Comparison of ENCODE assay signal across 12 mouse cellular contexts in genomic region chr4:53111919-53112355, GRCm38 (mm10). TPM values are rescaled to one million over a fixed set of nuclear protein-coding genes. Genes with fewer than 3 reads are reported as not detected.
A peak's percentile ranks its signal among the peaks of the same experiment; 100 is the strongest.
DNase-seq lines count a peak whose midpoint lies in the region; ATAC-seq and TF ChIP-seq lines count a peak whose summit lies in the region.
"Had no signal": no experiment of that assay in that cellular context is flagged by ENCODE, and none has a peak within 500 bp of the region (broad histone marks: within the 10 kb centered on the region; RNA-seq: fewer than 3 reads in every experiment).

No protein-coding gene starts in this region.

- peaks cover 3% of the 10 kb centered on the region; the same call in 1 of the 2 replicates for H3K4me1 ChIP-seq in intestine, embryonic 15.5 days (replicated peaks)
- H3K4me1 ChIP-seq in intestine, postnatal 0 days (replicated peaks; ENCODE audit: control insufficient read depth, insufficient read depth, low read length) = no peaks in the 10 kb centered on the region
- 0 out of 2 replicates have a peak, but pooled peaks cover 2% of the 10 kb centered on the region for H3K4me1 ChIP-seq in intestine, embryonic 16.5 days (ENCODE audit: control insufficient read depth, insufficient read depth, low read length)
- H3K4me1 ChIP-seq in liver, embryonic 13.5 days (replicated peaks) = peaks cover 28% of the 10 kb centered on the region

- no peak for TF ChIP-seq CTCF in intestine, postnatal 0 days (IDR thresholded peaks at IDR 0.05; ENCODE audit: low read depth)

- H3K27ac ChIP-seq in intestine, embryonic 15.5 days = no peak overlapping the region
- H3K27ac ChIP-seq in intestine, postnatal 0 days (ENCODE audit: low read depth, low read length) = no peak overlapping the region
- H3K27ac ChIP-seq in intestine, embryonic 16.5 days (ENCODE audit: low read length) = no peak overlapping the region
- no peak overlapping the region for H3K27ac ChIP-seq in liver, embryonic 13.5 days
- H3K27ac ChIP-seq: embryonic facial prominence, embryonic 12.5 days; macrophage had no signal

- H3K4me3 ChIP-seq in intestine, embryonic 15.5 days (replicated peaks) = no peak overlapping the region
- no peak overlapping the region for H3K4me3 ChIP-seq in intestine, postnatal 0 days (ENCODE audit: low read depth, low read length)
- no peak overlapping the region for H3K4me3 ChIP-seq in intestine, embryonic 16.5 days (ENCODE audit: low read length)
- no peak overlapping the region for H3K4me3 ChIP-seq in liver, embryonic 13.5 days (replicated peaks)
- H3K4me3 ChIP-seq: embryonic facial prominence, embryonic 12.5 days had no signal

- ATAC-seq in intestine, embryonic 15.5 days = peak; percentile 70
- ATAC-seq in intestine, postnatal 0 days = no peak
- ATAC-seq in intestine, embryonic 16.5 days = peak; percentile 73
- ATAC-seq in liver, embryonic 13.5 days (ENCODE audit: low read depth) = peak; percentile 66; the same call in 1 of the 2 replicates
- peak; percentile 91 for ATAC-seq in megakaryocyte-erythroid progenitor cell, adult 5-6 weeks (replicated peaks; ENCODE audit: low FRiP score, low TSS enrichment, poor library complexity, severe bottlenecking)

- H3K9ac ChIP-seq in intestine, embryonic 15.5 days = no peak overlapping the region
- no peak overlapping the region for H3K9ac ChIP-seq in intestine, postnatal 0 days (ENCODE audit: low read depth, low read length)
- H3K9ac ChIP-seq in intestine, embryonic 16.5 days (ENCODE audit: low read depth, low read length) = no peak overlapping the region
- H3K9ac ChIP-seq in liver, embryonic 13.5 days = no peak overlapping the region
- H3K9ac ChIP-seq: embryonic facial prominence, embryonic 12.5 days had no signal

- no peaks in the 10 kb centered on the region for H3K9me3 ChIP-seq in intestine, embryonic 15.5 days
- no peaks in the 10 kb centered on the region for H3K9me3 ChIP-seq in intestine, postnatal 0 days (ENCODE audit: control insufficient read depth)
- no peaks in the 10 kb centered on the region for H3K9me3 ChIP-seq in intestine, embryonic 16.5 days (ENCODE audit: control insufficient read depth, low read length)
- no peaks in the 10 kb centered on the region for H3K9me3 ChIP-seq in liver, embryonic 13.5 days (replicated peaks)
- H3K9me3 ChIP-seq: embryonic facial prominence, embryonic 12.5 days had no signal

- no peaks in the 10 kb centered on the region for H3K27me3 ChIP-seq in intestine, embryonic 15.5 days (replicated peaks)
- H3K27me3 ChIP-seq in intestine, postnatal 0 days (replicated peaks; ENCODE audit: control insufficient read depth, insufficient read depth, low read length) = no peaks in the 10 kb centered on the region
- H3K27me3 ChIP-seq in intestine, embryonic 16.5 days (replicated peaks; ENCODE audit: control insufficient read depth, insufficient read depth, low read length) = no peaks in the 10 kb centered on the region
- H3K27me3 ChIP-seq in liver, embryonic 13.5 days = no peaks in the 10 kb centered on the region
- H3K27me3 ChIP-seq: embryonic facial prominence, embryonic 12.5 days had no signal

- H3K4me2 ChIP-seq in intestine, embryonic 15.5 days (replicated peaks) = no peak overlapping the region
- no peak overlapping the region for H3K4me2 ChIP-seq in intestine, postnatal 0 days (replicated peaks; ENCODE audit: low read depth)
- H3K4me2 ChIP-seq in intestine, embryonic 16.5 days (ENCODE audit: low read depth, low read length) = no peak overlapping the region
- no peak overlapping the region for H3K4me2 ChIP-seq in liver, embryonic 13.5 days
- H3K4me2 ChIP-seq: embryonic facial prominence, embryonic 12.5 days had no signal

- WGBS in intestine, embryonic 15.5 days = 44% methylated on average over 4 of the region's 4 CpGs
- WGBS in intestine, postnatal 0 days = 52% methylated on average over 4 of the region's 4 CpGs
- 52% methylated on average over 4 of the region's 4 CpGs for WGBS in intestine, embryonic 16.5 days
- 45% methylated on average over 4 of the region's 4 CpGs for WGBS in liver, embryonic 13.5 days (ENCODE audit: insufficient replicate concordance)

- DNase-seq in liver, embryonic 13.5 days = no peak
- no peak for DNase-seq in cerebellum, adult 11-12 months
- no peak for DNase-seq in cerebellum, adult 8-10 months
- no peak for DNase-seq in adrenal gland, adult 18-20 months (ENCODE audit: low spot score in 2 of 2)
- DNase-seq: layer of hippocampus, adult 9-11 months; thymus, postnatal 4 days had no signal

- no peaks in the 10 kb centered on the region for H3K36me3 ChIP-seq in intestine, embryonic 15.5 days
- peaks cover 5% of the 10 kb centered on the region; the same call in 1 of the 2 replicates for H3K36me3 ChIP-seq in intestine, postnatal 0 days (ENCODE audit: control insufficient read depth, insufficient read depth)
- no peaks in the 10 kb centered on the region for H3K36me3 ChIP-seq in intestine, embryonic 16.5 days (ENCODE audit: control insufficient read depth, insufficient read depth, low read length)
- H3K36me3 ChIP-seq in liver, embryonic 13.5 days = 0 out of 2 replicates have a peak, but pooled peaks cover 6% of the 10 kb centered on the region

RNA-seq across cellular contexts. Expression of gene Abca1, which starts 47.8 kb away (rescaled TPM):
- 3.3 and 3.4 TPM in 2 replicates for polyA plus RNA-seq in intestine, embryonic 15.5 days (2015; fragmentation: Nextera tagmentation; extraction: Ambion mirVana)
- 1.4 and 1.5 TPM in 2 replicates for polyA plus RNA-seq in intestine, postnatal 0 days (2015; fragmentation: Nextera tagmentation; extraction: Ambion mirVana)
- 2.3 and 2.4 TPM in 2 replicates for polyA plus RNA-seq in intestine, embryonic 16.5 days (2015; fragmentation: Nextera tagmentation; extraction: Ambion mirVana)
- 6.5 and 8.4 TPM in 2 replicates for polyA plus RNA-seq in liver, embryonic 13.5 days (2015; fragmentation: Nextera tagmentation; extraction: Ambion mirVana)
- total RNA-seq in megakaryocyte-erythroid progenitor cell, adult 5-6 weeks (2014; fragmentation: Nextera tagmentation) = 4.5 and 5.8 TPM in 2 replicates
- 4.2 and 5.7 TPM in 2 replicates for total RNA-seq in megakaryocyte-erythroid progenitor cell, adult 5-6 weeks (2017)
- total RNA-seq in adrenal gland, adult 18-20 months (2021) = 100 to 1,000 TPM in 1 of 2 experiments, 10 to 100 TPM in 1; 71.5 to 274 TPM
